Mouse (Mus musculus): ENCODE results near the gene Cntd1. TPM values are rescaled to one million over a fixed set of nuclear protein-coding genes. Genes with fewer than 3 reads are reported as not detected.

Cntd1 gene
- total and polyA plus RNA-seq, 3 experiments = 0.96 to 2.5 (median 0.98) TPM

DNA sequence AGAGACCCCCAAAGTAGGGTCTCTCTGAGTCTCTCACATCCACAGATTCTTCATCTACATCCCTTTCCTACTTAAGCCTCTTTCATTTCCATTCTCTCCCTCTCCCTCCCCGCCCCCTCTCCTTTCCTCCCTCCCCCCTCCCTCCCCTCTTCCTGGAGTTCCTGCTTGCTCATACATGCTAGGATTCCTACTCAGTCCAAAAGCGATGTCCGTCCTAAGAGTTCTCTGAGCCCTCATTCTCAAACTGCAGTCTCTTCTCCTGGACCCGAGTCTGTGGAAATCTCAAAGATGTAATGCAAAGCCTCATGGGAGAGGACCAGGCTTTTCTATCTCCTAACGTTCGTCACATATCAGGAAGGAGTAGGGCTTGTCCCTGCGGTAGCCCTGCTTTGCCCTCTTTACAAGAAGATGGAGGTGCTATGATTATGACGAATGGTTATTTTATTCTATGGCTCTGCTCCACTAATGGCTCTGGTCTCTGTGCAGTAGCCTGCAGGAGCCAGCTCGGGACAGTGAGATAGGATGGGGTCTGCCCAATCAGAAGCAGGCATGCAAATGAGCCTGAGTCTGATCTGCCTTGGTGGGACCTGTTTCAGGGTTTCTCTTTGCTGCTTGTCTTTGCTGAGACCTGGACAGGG lies 59.4 kb downstream of the Cntd1 start:
- peaks cover 0 to 17% of the 10 kb centered on the region in 2 experiments for H3K36me3 ChIP-seq (replicated peaks in 1 of 2; ENCODE audit: control insufficient read depth in 1 of 2, insufficient read depth in 1 of 2, low read length in 1 of 2)
- no peaks in the 10 kb centered on the region for H3K9me3 ChIP-seq (replicated peaks; ENCODE audit: low read length)
- DNase-seq (ENCODE audit: extremely low read depth) = peak; percentile 41
- TF ChIP-seq GABPA (IDR thresholded peaks at IDR 0.05; ENCODE audit: insufficient replicate concordance, low read depth, low read length) = no peak
- TF ChIP-seq BHLHE40 (IDR thresholded peaks at IDR 0.05; ENCODE audit: low read depth, low read length) = no peak
- TF ChIP-seq POLR2AphosphoS2 (IDR thresholded peaks at IDR 0.05; ENCODE audit: low read depth, low read length) = no peak
- TF ChIP-seq UBTF (IDR thresholded peaks at IDR 0.05; ENCODE audit: low read depth, low read length) = no peak
- no peaks in the 10 kb centered on the region for H3K27me3 ChIP-seq (replicated peaks)
- H3K4me2 ChIP-seq (ENCODE audit: insufficient read depth, low read depth, poor library complexity, severe bottlenecking) = 0 out of 2 replicates have a peak overlapping the region, but pooled peaks have one; percentile 14
- no peak overlapping the region for H3K27ac ChIP-seq (ENCODE audit: insufficient read depth, low read depth)
- no peaks in the 10 kb centered on the region for H3K79me2 ChIP-seq (replicated peaks; ENCODE audit: control insufficient read depth, extremely low read depth, insufficient read depth, poor library complexity, severe bottlenecking)
- in situ Hi-C loops (cut with MboI; ENCODE audit: low pct_ligation_motif_present, low pct_unique_long_range_greater_than_20kb, low sequenced_read_pairs) (loop anchor here (10.0 kb wide), 1 partner anchor 57 kb away; no protein-coding TSS in a partner anchor), dilution Hi-C loops (cut with MboI; ENCODE audit: extremely low pct_ligation_motif_present, extremely low pct_unique_long_range_greater_than_20kb, low sequenced_read_pairs) (no loop called here)
- H3K9ac ChIP-seq (ENCODE audit: insufficient read depth, low read depth) = no peak overlapping the region
- peaks cover 3 to 18% of the 10 kb centered on the region in 2 experiments; a peak in 2 of 4 replicates for H3K4me1 ChIP-seq (ENCODE audit: control insufficient read depth in 1 of 2, insufficient read depth in 2 of 2)
- no peak overlapping the region for H3K4me3 ChIP-seq (replicated peaks in 1 of 3; ENCODE audit: low read depth in 2 of 3, low read length in 2 of 3, poor library complexity in 1 of 3)

Other genes with a start within 250 kb of the Cntd1 start
Only the 20 nearest of the 29 such genes appear.
- gene Retreg3, start 159.1 kb upstream of the Cntd1 start, total RNA-seq (2012; rRNA removed) = 46.5 and 48.2 TPM in 2 replicates
- gene Retreg3, start 159.1 kb upstream of the Cntd1 start, total RNA-seq (2014; rRNA removed) = 50.3 and 55.9 TPM in 2 replicates
- gene Retreg3, start 159.1 kb upstream of the Cntd1 start, polyA plus RNA-seq (2012; ENCODE audit: insufficient read length, low read depth) = 53.6 and 54.3 TPM in 2 replicates
- gene Tubg1, start 159.1 kb upstream of the Cntd1 start, total RNA-seq (2012; rRNA removed) = 108 and 116 TPM in 2 replicates
- 53.7 and 57.4 TPM in 2 replicates for gene Tubg1, start 159.1 kb upstream of the Cntd1 start, total RNA-seq (2014; rRNA removed)
- 182 and 190 TPM in 2 replicates for gene Tubg1, start 159.1 kb upstream of the Cntd1 start, polyA plus RNA-seq (2012; ENCODE audit: insufficient read length, low read depth)
- 3.1 and 4.7 TPM in 2 replicates for gene Tubg2, start 123.1 kb upstream of the Cntd1 start, total RNA-seq (2012; rRNA removed)
- gene Tubg2, start 123.1 kb upstream of the Cntd1 start, total RNA-seq (2014; rRNA removed) = 1.2 and 2.1 TPM in 2 replicates
- gene Tubg2, start 123.1 kb upstream of the Cntd1 start, polyA plus RNA-seq (2012; ENCODE audit: insufficient read length, low read depth) = 8.7 and 10.5 TPM in 2 replicates
- gene Cntnap1, start 108.5 kb upstream of the Cntd1 start, total RNA-seq (2012; rRNA removed) = 15.6 and 16.7 TPM in 2 replicates
- 3.6 and 4.4 TPM in 2 replicates for gene Cntnap1, start 108.5 kb upstream of the Cntd1 start, total RNA-seq (2014; rRNA removed)
- 17.9 and 19.5 TPM in 2 replicates for gene Cntnap1, start 108.5 kb upstream of the Cntd1 start, polyA plus RNA-seq (2012; ENCODE audit: insufficient read length, low read depth)
- 16.3 and 20.3 TPM in 2 replicates for gene Plekhh3, start 107.7 kb upstream of the Cntd1 start, total RNA-seq (2012; rRNA removed)
- 2.8 and 2.9 TPM in 2 replicates for gene Plekhh3, start 107.7 kb upstream of the Cntd1 start, total RNA-seq (2014; rRNA removed)
- gene Plekhh3, start 107.7 kb upstream of the Cntd1 start, polyA plus RNA-seq (2012; ENCODE audit: insufficient read length, low read depth) = 3.7 and 5.0 TPM in 2 replicates
- 29.6 and 58.7 TPM in 2 replicates for gene Ccr10, start 103.6 kb upstream of the Cntd1 start, total RNA-seq (2012; rRNA removed)
- 14.1 and 17.2 TPM in 2 replicates for gene Ccr10, start 103.6 kb upstream of the Cntd1 start, total RNA-seq (2014; rRNA removed)
- gene Ccr10, start 103.6 kb upstream of the Cntd1 start, polyA plus RNA-seq (2012; ENCODE audit: insufficient read length, low read depth) = 12.3 TPM in 2 replicates
- 11.1 and 15.3 TPM in 2 replicates for gene Ezh1, start 52.5 kb upstream of the Cntd1 start, total RNA-seq (2012; rRNA removed)
- gene Ezh1, start 52.5 kb upstream of the Cntd1 start, total RNA-seq (2014; rRNA removed) = 8.5 and 8.7 TPM in 2 replicates
- 10.8 and 12.1 TPM in 2 replicates for gene Ezh1, start 52.5 kb upstream of the Cntd1 start, polyA plus RNA-seq (2012; ENCODE audit: insufficient read length, low read depth)
- 1.3 and 1.5 TPM in 2 replicates for gene Ramp2, start 33.0 kb upstream of the Cntd1 start, total RNA-seq (2012; rRNA removed)
- 0.26 TPM in 1 of 2 replicates, not detected in the other for gene Ramp2, start 33.0 kb upstream of the Cntd1 start, total RNA-seq (2014; rRNA removed)
- 0.33 and 0.80 TPM in 2 replicates for gene Ramp2, start 33.0 kb upstream of the Cntd1 start, polyA plus RNA-seq (2012; ENCODE audit: insufficient read length, low read depth)
- gene Vps25, start 25.3 kb upstream of the Cntd1 start, total RNA-seq (2012; rRNA removed) = 102 and 132 TPM in 2 replicates
- gene Vps25, start 25.3 kb upstream of the Cntd1 start, total RNA-seq (2014; rRNA removed) = 97.7 and 105 TPM in 2 replicates
- gene Vps25, start 25.3 kb upstream of the Cntd1 start, polyA plus RNA-seq (2012; ENCODE audit: insufficient read length, low read depth) = 210 and 211 TPM in 2 replicates
- gene Wnk4, start 18.4 kb upstream of the Cntd1 start, total RNA-seq (2012; rRNA removed) = 0.85 and 1.2 TPM in 2 replicates
- gene Wnk4, start 18.4 kb upstream of the Cntd1 start, total RNA-seq (2014; rRNA removed) = 0.62 and 0.90 TPM in 2 replicates
- 5.4 and 7.8 TPM in 2 replicates for gene Wnk4, start 18.4 kb upstream of the Cntd1 start, polyA plus RNA-seq (2012; ENCODE audit: insufficient read length, low read depth)
- gene Coa3, start 102 bp downstream of the Cntd1 start, total RNA-seq (2012; rRNA removed) = 285 TPM in 2 replicates
- gene Coa3, start 102 bp downstream of the Cntd1 start, total RNA-seq (2014; rRNA removed) = 177 and 179 TPM in 2 replicates
- 113 and 117 TPM in 2 replicates for gene Coa3, start 102 bp downstream of the Cntd1 start, polyA plus RNA-seq (2012; ENCODE audit: insufficient read length, low read depth)
- 280 and 282 TPM in 2 replicates for gene Becn1, start 23.3 kb downstream of the Cntd1 start, total RNA-seq (2012; rRNA removed)
- 207 and 224 TPM in 2 replicates for gene Becn1, start 23.3 kb downstream of the Cntd1 start, total RNA-seq (2014; rRNA removed)
- gene Becn1, start 23.3 kb downstream of the Cntd1 start, polyA plus RNA-seq (2012; ENCODE audit: insufficient read length, low read depth) = 177 and 237 TPM in 2 replicates
- gene Psme3, start 37.2 kb downstream of the Cntd1 start, total RNA-seq (2012; rRNA removed) = 86.1 and 108 TPM in 2 replicates
- 199 and 208 TPM in 2 replicates for gene Psme3, start 37.2 kb downstream of the Cntd1 start, total RNA-seq (2014; rRNA removed)
- 496 and 527 TPM in 2 replicates for gene Psme3, start 37.2 kb downstream of the Cntd1 start, polyA plus RNA-seq (2012; ENCODE audit: insufficient read length, low read depth)
- 5.0 and 5.5 TPM in 2 replicates for gene Aoc2, start 46.1 kb downstream of the Cntd1 start, total RNA-seq (2012; rRNA removed)
- gene Aoc2, start 46.1 kb downstream of the Cntd1 start, total RNA-seq (2014; rRNA removed) = 3.6 and 4.3 TPM in 2 replicates
- gene Aoc2, start 46.1 kb downstream of the Cntd1 start, polyA plus RNA-seq (2012; ENCODE audit: insufficient read length, low read depth) = 10.7 and 12.1 TPM in 2 replicates
- 0.25 and 0.29 TPM in 2 replicates for gene Aoc3, start 51.6 kb downstream of the Cntd1 start, total RNA-seq (2012; rRNA removed)
- gene Aoc3, start 51.6 kb downstream of the Cntd1 start, total RNA-seq (2014; rRNA removed) = 0.28 and 0.30 TPM in 2 replicates
- gene Aoc3, start 51.6 kb downstream of the Cntd1 start, polyA plus RNA-seq (2012; ENCODE audit: insufficient read length, low read depth) = 0.86 and 0.99 TPM in 2 replicates
- gene G6pc, start 88.5 kb downstream of the Cntd1 start, total RNA-seq (2012; rRNA removed) = 0.08 TPM in 1 of 2 replicates, not detected in the other
- not detected in 2 replicates for gene G6pc, start 88.5 kb downstream of the Cntd1 start, total RNA-seq (2014; rRNA removed)
- gene G6pc, start 88.5 kb downstream of the Cntd1 start, polyA plus RNA-seq (2012; ENCODE audit: insufficient read length, low read depth) = not detected in 2 replicates
- 133 and 134 TPM in 2 replicates for gene Aarsd1, start 138.6 kb downstream of the Cntd1 start, total RNA-seq (2012; rRNA removed)
- gene Aarsd1, start 138.6 kb downstream of the Cntd1 start, total RNA-seq (2014; rRNA removed) = 78.2 and 81.5 TPM in 2 replicates
- gene Aarsd1, start 138.6 kb downstream of the Cntd1 start, polyA plus RNA-seq (2012; ENCODE audit: insufficient read length, low read depth) = 84.5 and 99.8 TPM in 2 replicates
- 8.3 and 8.4 TPM in 2 replicates for gene Gm27029, start 145.8 kb downstream of the Cntd1 start, total RNA-seq (2012; rRNA removed)
- gene Gm27029, start 145.8 kb downstream of the Cntd1 start, total RNA-seq (2014; rRNA removed) = 1.7 and 2.3 TPM in 2 replicates
- gene Gm27029, start 145.8 kb downstream of the Cntd1 start, polyA plus RNA-seq (2012; ENCODE audit: insufficient read length, low read depth) = 6.2 and 8.7 TPM in 2 replicates
- gene Rundc1, start 146.1 kb downstream of the Cntd1 start, total RNA-seq (2012; rRNA removed) = 10.1 and 10.7 TPM in 2 replicates
- 6.4 and 6.8 TPM in 2 replicates for gene Rundc1, start 146.1 kb downstream of the Cntd1 start, total RNA-seq (2014; rRNA removed)
- gene Rundc1, start 146.1 kb downstream of the Cntd1 start, polyA plus RNA-seq (2012; ENCODE audit: insufficient read length, low read depth) = 12.7 and 13.5 TPM in 2 replicates
- gene Ptges3l, start 146.3 kb downstream of the Cntd1 start, total RNA-seq (2012; rRNA removed) = 2.3 and 2.4 TPM in 2 replicates
- gene Ptges3l, start 146.3 kb downstream of the Cntd1 start, total RNA-seq (2014; rRNA removed) = 1.9 and 2.3 TPM in 2 replicates
- gene Ptges3l, start 146.3 kb downstream of the Cntd1 start, polyA plus RNA-seq (2012; ENCODE audit: insufficient read length, low read depth) = 2.2 and 3.0 TPM in 2 replicates